Mouse (Mus musculus) thymus, postnatal 25 days (tissue): ENCODE measurements around the gene Phldb1.

Source experiments
- DNase-seq: peaks from one replicate; pipeline ENCODE4 v3.0.0; 2022

Gene Phldb1

GRCm38 (mm10) chr9:44708429-44708765 lies 26.6 kb downstream of the Phldb1 start:
- peak; percentile 77 for DNase-seq

GRCm38 (mm10) chr9:44707749-44708428 lies 27.1 kb downstream of the Phldb1 start:
- no peak for DNase-seq

- DNase-seq = no peak
Measured at GRCm38 (mm10) chr9:44699730-44700129, 35.3 kb downstream of the Phldb1 start.

GRCm38 (mm10) chr9:44699196-44699595 lies 35.8 kb downstream of the Phldb1 start:
- no peak for DNase-seq

- no peak for DNase-seq
Measured at GRCm38 (mm10) chr9:44697866-44698265, 37.1 kb downstream of the Phldb1 start.

GRCm38 (mm10) chr9:44693071-44693470 lies 41.9 kb downstream of the Phldb1 start:
- DNase-seq = no peak

- DNase-seq = peak; percentile 46
Measured at GRCm38 (mm10) chr9:44691671-44692520, 43.1 kb downstream of the Phldb1 start.

GRCm38 (mm10) chr9:44690641-44691040 lies 44.4 kb downstream of the Phldb1 start:
- DNase-seq = peak; percentile 55

- DNase-seq = no peak
Measured at GRCm38 (mm10) chr9:44688013-44688412, 47.0 kb downstream of the Phldb1 start.

GRCm38 (mm10) chr9:44686638-44687037 lies 48.4 kb downstream of the Phldb1 start:
- DNase-seq = no peak

- peak; percentile 77 for DNase-seq
Measured at GRCm38 (mm10) chr9:44685346-44686330, 49.4 kb downstream of the Phldb1 start.

GRCm38 (mm10) chr9:44683046-44683445 lies 52.0 kb downstream of the Phldb1 start:
- DNase-seq = no peak

GRCm38 (mm10) chr9:44679565-44679964 lies 55.4 kb downstream of the Phldb1 start:
- DNase-seq = no peak

GRCm38 (mm10) chr9:44678288-44678871 lies 56.6 kb downstream of the Phldb1 start:
- no peak for DNase-seq

- no peak for DNase-seq
Measured at GRCm38 (mm10) chr9:44673005-44673404, 62.0 kb downstream of the Phldb1 start, which contains the start of gene Treh. Treh (plus strand) TSS chr9:44673233.

- DNase-seq = no peak
Measured at GRCm38 (mm10) chr9:44672291-44672865, 62.6 kb downstream of the Phldb1 start.

- no peak for DNase-seq
Measured at GRCm38 (mm10) chr9:44671416-44671815, 63.6 kb downstream of the Phldb1 start.

GRCm38 (mm10) chr9:44663706-44664105 lies 71.3 kb downstream of the Phldb1 start:
- no peak for DNase-seq

GRCm38 (mm10) chr9:44655098-44656066 lies 79.6 kb downstream of the Phldb1 start:
- peak; percentile 56 for DNase-seq

GRCm38 (mm10) chr9:44653896-44654295 lies 81.1 kb downstream of the Phldb1 start:
- no peak for DNase-seq

GRCm38 (mm10) chr9:44652027-44652426 lies 83.0 kb downstream of the Phldb1 start:
- peak; percentile 81 for DNase-seq
